In the genomic region with DNA sequence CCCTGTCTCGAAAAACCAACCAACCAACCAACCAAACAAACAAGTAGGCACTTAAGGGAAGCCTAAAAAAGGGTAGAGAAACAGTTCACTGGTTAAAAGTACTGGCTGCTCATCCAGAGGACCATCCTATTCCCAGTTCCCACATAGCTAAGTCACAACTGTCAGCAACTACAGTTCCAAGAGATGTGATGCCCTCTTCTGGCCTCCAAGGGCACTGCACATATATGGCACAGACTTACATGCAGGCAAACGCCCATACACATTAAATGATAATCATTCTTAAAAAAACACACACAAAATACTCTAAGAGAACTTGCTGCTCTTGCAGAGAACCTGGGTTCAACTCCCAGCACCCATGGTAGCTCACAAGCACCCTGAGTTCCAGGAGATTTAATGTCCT, we compare ENCODE assay signal across 12 mouse cellular contexts. TPM values are rescaled to one million over a fixed set of nuclear protein-coding genes. Genes with fewer than 3 reads are reported as not detected.
DNase-seq lines count a peak whose midpoint lies in the region; ATAC-seq and TF ChIP-seq lines count a peak whose summit lies in the region.
"Had no signal": no experiment of that assay in that cellular context is flagged by ENCODE, and none has a peak within 500 bp of the region (broad histone marks: within the 10 kb centered on the region; RNA-seq: fewer than 3 reads in every experiment).

No protein-coding gene starts in this region.

- TF ChIP-seq CTCF in layer of hippocampus, adult 2 months (conservative IDR thresholded peaks at IDR 0.05), result peak; percentile 63
- peak; percentile 11; the same call in 1 of the 2 replicates for TF ChIP-seq CTCF in cortical plate, adult 2 months (IDR thresholded peaks at IDR 0.05; ENCODE audit: extremely low read depth, insufficient read depth, low read length)

- no peaks in the 10 kb centered on the region for H3K4me1 ChIP-seq in cortical plate, adult 2 months (ENCODE audit: control insufficient read depth, insufficient read depth, low read length)
- no peaks in the 10 kb centered on the region for H3K4me1 ChIP-seq in midbrain, embryonic 13.5 days (replicated peaks)
- H3K4me1 ChIP-seq: hindbrain, embryonic 15.5 days; neural tube, embryonic 15.5 days had no signal

- no peak overlapping the region for H3K9ac ChIP-seq in midbrain, embryonic 13.5 days (replicated peaks)
- H3K9ac ChIP-seq: hindbrain, embryonic 15.5 days; neural tube, embryonic 15.5 days had no signal

- WGBS in midbrain, embryonic 13.5 days, result 84% methylated on average over 2 of the region's 2 CpGs

- no peak overlapping the region for H3K27ac ChIP-seq in layer of hippocampus, adult 2 months
- no peak overlapping the region for H3K27ac ChIP-seq in cortical plate, adult 2 months (ENCODE audit: insufficient read depth, low read length)
- H3K27ac ChIP-seq in midbrain, embryonic 13.5 days, result no peak overlapping the region
- H3K27ac ChIP-seq: hindbrain, embryonic 15.5 days; neural tube, embryonic 15.5 days had no signal

- no peak overlapping the region for H3K4me3 ChIP-seq in layer of hippocampus, adult 2 months
- no peak overlapping the region for H3K4me3 ChIP-seq in cortical plate, adult 2 months (ENCODE audit: insufficient read depth, low read length)
- no peak overlapping the region for H3K4me3 ChIP-seq in midbrain, embryonic 13.5 days (replicated peaks)
- H3K4me3 ChIP-seq: hindbrain, embryonic 15.5 days; neural tube, embryonic 15.5 days had no signal

- H3K36me3 ChIP-seq in midbrain, embryonic 13.5 days, result no peaks in the 10 kb centered on the region
- H3K36me3 ChIP-seq: hindbrain, embryonic 15.5 days; neural tube, embryonic 15.5 days had no signal

- TF ChIP-seq POLR2A in cortical plate, adult 2 months (IDR thresholded peaks at IDR 0.05; ENCODE audit: extremely low read depth, insufficient read depth, low read length), result no peak

- peak; percentile 33 for DNase-seq in CD4-positive, CD25-positive, alpha-beta regulatory T cell, adult 2 months (ENCODE audit: low read depth, low spot score)
- no peak for DNase-seq in layer of hippocampus, adult 2 months (ENCODE audit: low spot score in 2 of 2)
- no peak for DNase-seq in layer of hippocampus, adult 18-20 months (ENCODE audit: low spot score in 2 of 2)
- peak; percentile 8 for DNase-seq in thymus, postnatal 0 days (ENCODE audit: low spot score)
- no peak for DNase-seq in layer of hippocampus, adult 9-11 months

- ATAC-seq in CD4-positive, CD25-positive, alpha-beta regulatory T cell, adult 4 months, result no peak
- no peak for ATAC-seq in midbrain, embryonic 13.5 days

- H3K9me3 ChIP-seq in midbrain, embryonic 13.5 days, result no peaks in the 10 kb centered on the region
- H3K9me3 ChIP-seq: hindbrain, embryonic 15.5 days; neural tube, embryonic 15.5 days had no signal

- no peaks in the 10 kb centered on the region for H3K27me3 ChIP-seq in midbrain, embryonic 13.5 days
- H3K27me3 ChIP-seq: hindbrain, embryonic 15.5 days; neural tube, embryonic 15.5 days had no signal

- no peak overlapping the region for H3K4me2 ChIP-seq in midbrain, embryonic 13.5 days (replicated peaks)
- H3K4me2 ChIP-seq: hindbrain, embryonic 15.5 days; neural tube, embryonic 15.5 days had no signal

RNA-seq across cellular contexts. Expression of a gene that starts 20.4 kb away (rescaled TPM):
- polyA plus RNA-seq in CD4-positive, CD25-positive, alpha-beta regulatory T cell, adult 4 months (2017; shearing (Covaris generic)), result 1 to 10 TPM; 1.4 to 3.3 TPM
- 10 to 100 TPM; 60.6 to 63.3 TPM for total RNA-seq in layer of hippocampus, adult 2 months (2021)
- 10 to 100 TPM; 55.5 to 59.9 TPM for total RNA-seq in layer of hippocampus, adult 18-20 months (2021)
- polyA plus RNA-seq in cortical plate, adult 2 months (2012; rRNA removed), result 8.8 and 11.9 TPM in 2 replicates
- 1.9 TPM in 2 replicates for polyA plus RNA-seq in thymus, postnatal 0 days (2015; fragmentation: Nextera tagmentation; extraction: Ambion mirVana)
- 4.6 and 6.0 TPM in 2 replicates for polyA plus RNA-seq in midbrain, embryonic 13.5 days (2015; fragmentation: Nextera tagmentation; extraction: Ambion mirVana)
- polyA plus RNA-seq: gonadal fat pad, adult 2 months; spleen, adult 2 months had no signal

Comparison
In these comparisons a context has a peak if more than half of its experiments do, and no peak if none do; other contexts are left out.
1. DNase-seq: peak in CD4-positive, CD25-positive, alpha-beta regulatory T cell, adult 2 months (single experiment) and thymus, postnatal 0 days (single experiment); none in layer of hippocampus, adult 2 months (0 of 2), layer of hippocampus, adult 18-20 months (0 of 2) and layer of hippocampus, adult 9-11 months (single experiment).